Mouse (Mus musculus) midbrain, postnatal 0 days (tissue): ENCODE measurements at regions not wholly inside any gene's neighbourhood (a gene's known extent, or its start where the extent isn't known, plus 50 kb on each side); places are given as distances from the start of the nearest gene placed in this dataset.

Experiments
- ATAC-seq: fragments of 200-750 bp; cut with Nextera tagmentation; 2 replicates; pipeline ENCODE4 v1.8.0; 2017; ENCODE audit warnings: moderate number of reproducible peaks, mild to moderate bottlenecking, moderate TSS enrichment, moderate library complexity; ENCODE audit not compliant: low FRiP score
- DNase-seq: peaks from one replicate; pipeline ENCODE4 v3.0.0-alpha.2; 2015; ENCODE audit warnings: low spot score
- H3K27ac ChIP-seq: fragments of 300-500 bp; sonication (generic); 2 replicates; pipeline ENCODE4 v1.5.1; 2014; ENCODE audit warnings: low read depth, mild to moderate bottlenecking, low read length, mixed read lengths
- H3K27me3 ChIP-seq: fragments of 300-500 bp; sonication (generic); 2 replicates; pipeline ENCODE4 v1.6.1; 2014; ENCODE audit warnings: low read length, control low read depth, mixed read lengths; ENCODE audit not compliant: insufficient read depth
- H3K36me3 ChIP-seq: fragments of 300-500 bp; sonication (generic); 2 replicates; pipeline ENCODE4 v1.6.1; 2014; ENCODE audit warnings: low read length, control low read depth, mixed read lengths; ENCODE audit not compliant: insufficient read depth
- H3K4me1 ChIP-seq: fragments of 300-500 bp; sonication (generic); 2 replicates; pipeline ENCODE4 v1.6.1; 2014; ENCODE audit warnings: mild to moderate bottlenecking, control low read depth, antibody characterized with exemption, low read length, mixed read lengths; ENCODE audit not compliant: insufficient read depth
- H3K4me2 ChIP-seq: fragments of 300-500 bp; sonication (generic); 2 replicates; pipeline ENCODE4 v1.6.1; 2014; ENCODE audit warnings: low read depth, mild to moderate bottlenecking, low read length, mixed read lengths; ENCODE audit not compliant: poor library complexity, severe bottlenecking
- H3K4me3 ChIP-seq: fragments of 300-500 bp; sonication (generic); 2 replicates; pipeline ENCODE4 v1.5.1; 2014; ENCODE audit warnings: low read depth, mild to moderate bottlenecking, low read length, moderate library complexity
- H3K9ac ChIP-seq: fragments of 300-500 bp; sonication (generic); replicated peaks from 2 replicates; pipeline ENCODE4 v1.6.1; 2014; ENCODE audit warnings: mild to moderate bottlenecking, low read length, moderate library complexity, mixed read lengths; ENCODE audit not compliant: poor library complexity, severe bottlenecking
- H3K9me3 ChIP-seq: fragments of 300-500 bp; sonication (generic); 2 replicates; pipeline ENCODE4 v1.6.1; 2016; ENCODE audit warnings: low read length, control low read depth
- CTCF ChIP-seq: IDR thresholded peaks from 2 replicates; pipeline ENCODE4 v1.5.1; 2016; ENCODE audit warnings: antibody characterized with exemption, mild to moderate bottlenecking
- WGBS: fragments of 180-500 bp; shearing (Covaris S2); extraction: QIAGEN DNeasy Blood & Tissue Kit; methylation state at CpG from one replicate; pipeline ENCODE4 v1.1.7; 2014; 5-methylcytosine and 5-hydroxymethylcytosine counted together

DNA sequence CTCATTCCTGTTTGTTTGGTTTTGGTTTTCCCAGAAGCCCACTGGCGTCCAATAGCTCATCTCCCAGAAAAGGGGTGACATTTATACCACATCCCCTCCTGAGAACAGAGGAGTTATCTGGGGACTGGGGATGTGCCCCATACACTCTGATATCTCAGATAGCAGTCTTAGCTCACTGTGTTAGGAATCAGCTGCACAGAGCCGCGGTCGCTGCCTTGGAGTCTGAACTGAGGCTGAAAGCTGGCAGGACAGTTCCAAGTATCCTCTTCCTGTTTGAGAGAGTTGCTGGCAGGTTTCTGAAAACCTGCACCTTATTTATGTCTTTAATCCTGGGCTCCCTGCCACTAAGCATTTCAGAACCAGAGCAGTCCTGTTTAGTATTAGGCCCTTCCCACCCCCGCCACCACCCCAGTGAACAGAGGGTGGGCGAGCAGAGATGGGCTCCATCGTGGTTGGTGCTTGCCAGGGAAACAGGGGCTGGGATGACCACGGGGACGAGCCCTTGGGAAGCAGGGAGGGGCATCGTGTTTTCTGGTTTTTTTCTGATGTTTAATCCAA lies 163.8 kb downstream of the Chic2 start:
- no peak overlapping the region for H3K9ac ChIP-seq
- H3K4me1 ChIP-seq: no peaks in the 10 kb centered on the region; the same call in 1 of the 2 replicates
- ATAC-seq (no peak), DNase-seq (no peak)
- H3K9me3 ChIP-seq: no peaks in the 10 kb centered on the region
- no peak overlapping the region for H3K4me3 ChIP-seq
- H3K4me2 ChIP-seq: no peak overlapping the region
- 56% methylated on average over 10 of the region's 10 CpGs for WGBS
- no peak for TF ChIP-seq CTCF
- H3K36me3 ChIP-seq: no peaks in the 10 kb centered on the region
- H3K27me3 ChIP-seq: no peaks in the 10 kb centered on the region
- no peak overlapping the region for H3K27ac ChIP-seq

DNA sequence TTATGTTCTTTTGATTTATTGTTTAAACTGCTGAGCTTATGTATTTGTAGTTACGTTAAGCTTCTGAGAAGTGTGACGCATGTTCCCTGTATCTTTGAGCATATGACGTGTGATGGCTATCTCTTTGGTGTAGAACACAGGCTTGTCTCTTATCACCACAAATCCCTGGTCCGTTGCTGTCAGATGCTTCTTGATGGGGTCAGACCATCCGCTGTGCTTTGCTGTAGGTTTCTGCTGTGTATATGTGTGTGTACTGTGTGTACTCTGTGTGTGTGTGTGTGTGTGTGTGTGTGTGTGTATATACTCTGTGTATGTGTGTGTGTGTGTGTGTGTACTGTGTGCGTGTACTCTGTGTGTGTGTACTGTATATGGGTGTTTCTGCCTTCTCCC lies 164.5 kb downstream of the Chic2 start:
- ATAC-seq: no peak
- no peak overlapping the region for H3K4me2 ChIP-seq
- H3K9me3 ChIP-seq: no peaks in the 10 kb centered on the region
- no peaks in the 10 kb centered on the region for H3K27me3 ChIP-seq
- no peak overlapping the region for H3K9ac ChIP-seq
- no peak for TF ChIP-seq CTCF
- 52% methylated on average over 6 of the region's 6 CpGs for WGBS
- H3K4me3 ChIP-seq: no peak overlapping the region
- no peak overlapping the region for H3K27ac ChIP-seq
- H3K36me3 ChIP-seq: no peaks in the 10 kb centered on the region
- H3K4me1 ChIP-seq: no peaks in the 10 kb centered on the region; the same call in 1 of the 2 replicates
- DNase-seq: no peak

DNA sequence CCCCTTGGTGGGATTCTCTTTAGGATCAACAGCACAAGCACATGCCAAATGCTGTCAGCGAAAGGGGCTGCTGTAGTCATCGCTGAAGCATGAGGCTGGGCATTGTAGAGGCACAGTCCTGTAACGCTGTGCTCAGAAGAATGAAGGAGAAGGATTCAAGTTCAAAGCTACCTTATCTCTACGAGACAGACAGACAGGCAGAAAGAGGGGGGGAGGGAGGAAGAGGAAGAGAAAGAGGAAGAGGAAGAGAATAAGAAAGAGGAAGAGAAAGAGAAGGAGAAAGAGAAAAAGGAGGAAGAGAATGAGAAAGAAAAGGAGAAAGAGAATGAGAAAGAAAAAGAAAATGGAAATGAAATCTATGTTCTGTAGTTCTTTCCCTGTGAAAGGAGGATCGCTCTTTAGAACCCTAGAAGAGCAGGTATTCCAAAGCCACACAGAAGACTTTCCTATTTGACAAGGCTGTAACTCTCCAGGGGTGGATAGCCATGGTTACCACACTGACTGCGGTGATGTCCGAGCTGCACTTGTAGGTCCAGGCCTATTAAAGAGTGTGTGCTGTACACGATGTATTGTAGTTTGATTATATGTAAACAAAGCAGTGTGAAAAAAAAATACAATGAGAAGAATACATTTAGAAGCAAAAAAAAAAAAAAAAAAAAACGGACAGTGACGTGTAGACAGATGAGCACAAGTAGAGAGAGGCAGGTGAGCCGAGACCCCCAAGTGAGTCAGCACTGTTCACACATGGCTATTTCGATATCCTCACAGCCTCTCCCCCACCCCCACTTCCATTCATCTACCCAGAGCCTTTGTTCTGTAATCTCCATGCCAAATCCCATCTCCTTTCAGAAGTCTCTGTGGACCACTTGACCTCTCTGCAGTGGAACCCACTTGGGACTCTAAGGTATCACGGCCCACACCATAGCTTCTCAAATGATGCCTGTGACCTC lies 165.2 kb downstream of the Chic2 start:
- no peak for DNase-seq
- no peaks in the 10 kb centered on the region for H3K27me3 ChIP-seq
- H3K9ac ChIP-seq: no peak overlapping the region
- 41% methylated on average over 13 of the region's 13 CpGs for WGBS
- no peak for TF ChIP-seq CTCF
- H3K4me2 ChIP-seq: no peak overlapping the region
- no peak overlapping the region for H3K4me3 ChIP-seq
- no peaks in the 10 kb centered on the region for H3K9me3 ChIP-seq
- ATAC-seq: no peak
- no peaks in the 10 kb centered on the region for H3K36me3 ChIP-seq
- no peak overlapping the region for H3K27ac ChIP-seq
- H3K4me1 ChIP-seq: no peaks in the 10 kb centered on the region; the same call in 1 of the 2 replicates

DNA sequence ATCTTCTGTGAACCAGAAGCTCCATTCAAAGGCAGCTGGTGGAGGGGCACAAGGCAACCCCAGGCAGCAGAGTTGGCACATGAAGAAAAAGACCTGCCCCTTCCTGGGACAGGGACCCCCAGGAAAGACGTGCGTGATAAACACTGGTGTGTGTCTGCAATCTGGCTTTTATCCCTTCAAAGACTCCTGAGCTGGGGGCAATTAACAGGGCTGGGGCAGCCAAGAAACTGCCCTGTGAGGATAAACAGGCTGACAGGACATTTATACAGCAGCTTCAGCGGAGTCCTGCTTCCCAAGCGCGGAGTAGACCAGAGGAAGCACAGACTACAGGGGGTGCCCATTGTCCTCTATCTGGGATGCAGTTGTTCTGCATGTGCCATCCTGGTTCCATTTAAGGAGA lies 167.0 kb downstream of the Chic2 start:
- Histone ChIP-seq H3K4me3 (no peak overlapping the region), H3K36me3 (no peaks in the 10 kb centered on the region), H3K27me3 (no peaks in the 10 kb centered on the region), H3K9ac (no peak overlapping the region), H3K4me2 (no peak overlapping the region), H3K9me3 (no peaks in the 10 kb centered on the region), H3K27ac (no peak overlapping the region), H3K4me1 (no peaks in the 10 kb centered on the region; the same call in 1 of the 2 replicates)
- no peak for DNase-seq
- no peak for ATAC-seq
- 47% methylated on average over 5 of the region's 5 CpGs for WGBS
- TF ChIP-seq CTCF: no peak

DNA sequence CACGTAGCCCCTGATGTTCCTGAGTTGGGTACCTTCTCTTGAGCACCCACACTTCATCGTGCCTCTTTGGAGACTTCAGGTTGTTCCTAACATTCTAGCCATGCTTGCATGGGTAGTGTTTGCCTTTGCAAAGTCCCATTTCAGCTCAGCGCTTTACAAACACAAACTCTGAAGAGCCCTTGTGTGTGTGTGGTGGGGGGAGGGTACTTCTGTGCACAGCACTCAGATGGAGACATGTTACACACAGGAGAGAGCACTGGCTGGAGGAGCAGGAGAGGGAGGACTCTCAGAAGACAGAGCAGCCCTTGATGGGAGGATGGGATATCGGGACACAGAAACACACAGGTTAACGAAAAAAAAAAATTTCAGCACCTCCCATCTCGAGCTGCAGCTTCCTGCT lies 167.4 kb downstream of the Chic2 start:
- 66% methylated on average over 6 of the region's 6 CpGs for WGBS
- TF ChIP-seq CTCF: no peak
- H3K27me3 ChIP-seq: no peaks in the 10 kb centered on the region

DNA sequence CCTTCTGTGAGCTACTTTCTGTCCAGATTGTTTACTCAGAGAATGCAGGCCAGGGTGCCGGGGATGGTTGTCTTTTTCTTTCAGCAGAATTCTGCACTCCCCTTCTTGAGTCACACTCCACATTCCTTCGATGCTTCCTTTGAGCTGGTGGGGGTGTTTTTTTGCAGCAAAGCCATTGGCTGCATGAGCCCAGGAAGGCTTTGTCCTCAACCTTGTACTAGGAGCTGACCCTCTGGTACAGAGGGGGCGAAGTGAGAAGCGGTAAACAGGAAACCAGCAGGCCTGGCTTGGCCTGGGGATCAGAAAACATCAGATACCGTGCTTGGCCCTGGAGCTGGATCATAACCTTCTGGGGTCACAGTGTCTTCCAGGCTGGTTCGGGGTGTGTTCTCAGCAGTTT lies 169.9 kb downstream of the Chic2 start:
- DNase-seq: no peak
- ATAC-seq: no peak
- Histone ChIP-seq H3K27me3 (no peaks in the 10 kb centered on the region), H3K9me3 (no peaks in the 10 kb centered on the region), H3K4me3 (no peak overlapping the region), H3K9ac (no peak overlapping the region), H3K4me1 (no peaks in the 10 kb centered on the region; the same call in 1 of the 2 replicates), H3K36me3 (no peaks in the 10 kb centered on the region), H3K4me2 (no peak overlapping the region), H3K27ac (no peak overlapping the region)
- WGBS: 76% methylated on average over 6 of the region's 6 CpGs
- no peak for TF ChIP-seq CTCF

More for the DNA sequence above, 167.4 kb downstream of the Chic2 start:
- H3K27ac ChIP-seq: no peak overlapping the region
- H3K4me2 ChIP-seq: no peak overlapping the region
- no peaks in the 10 kb centered on the region for H3K9me3 ChIP-seq
- H3K36me3 ChIP-seq: no peaks in the 10 kb centered on the region
- ATAC-seq (no peak), DNase-seq (no peak)
- H3K4me1 ChIP-seq: no peaks in the 10 kb centered on the region; the same call in 1 of the 2 replicates
- H3K4me3 ChIP-seq: no peak overlapping the region
- H3K9ac ChIP-seq: no peak overlapping the region
